Mouse (Mus musculus) gastrocnemius, postnatal 14 days (tissue): ENCODE measurements around the gene Ldb3. TPM values are rescaled to one million over a fixed set of nuclear protein-coding genes. Genes with fewer than 3 reads are reported as not detected.

Experiments used
- DNase-seq: peaks from one replicate; pipeline ENCODE4 v3.0.0; 2021; ENCODE audit warnings: mixed read lengths
- intact Hi-C: fragments of 180-260 bp; cut with DNase I; formaldehyde crosslinking; loops from one replicate; pipeline ENCODE4 v1.15.1; 2025; ENCODE audit warnings: low total_unique reads
- long read RNA-seq, 2 experiments: library from polyadenylated mRNA; stranded (forward); transcript quantifications; one replicate each; pipeline ENCODE4 v2.0.0; 2021
- total RNA-seq, 2 experiments: library from RNA; stranded (reverse); gene quantifications; 2 replicates each; pipeline ENCODE4 v1.2.3; 2021

Ldb3 gene
- total RNA-seq = 1,000 to 10,000 TPM; 1,741 to 1,856 TPM
- long read RNA-seq, experiment 1, partial matches to known transcripts = 133 of 188 reads
- long read RNA-seq, experiment 1, other reads (novel, unspliced or antisense) = 54 of 188 reads
- long read RNA-seq, experiment 2, partial matches to known transcripts = 91 of 233 reads
- long read RNA-seq, experiment 2, other reads (novel, unspliced or antisense) = 142 of 233 reads

- intact Hi-C loops = no loop called here
- DNase-seq = peak; percentile 75
These were observed at the start of gene Ldb3 for GRCm38 (mm10) chr14:34588498-34588897. Gene Ldb3 (minus strand): TSS chr14:34588682.

GRCm38 (mm10) chr14:34635721-34636120, 47.2 kb upstream of the Ldb3 start:
- intact Hi-C loops = no loop called here
- no peak for DNase-seq

GRCm38 (mm10) chr14:34635192-34635591, 46.7 kb upstream of the Ldb3 start:
- intact Hi-C loops = no loop called here
- no peak for DNase-seq

GRCm38 (mm10) chr14:34632722-34633448, 44.4 kb upstream of the Ldb3 start:
- intact Hi-C loops = no loop called here
- DNase-seq = no peak

GRCm38 (mm10) chr14:34626824-34627223, 38.3 kb upstream of the Ldb3 start:
- DNase-seq = no peak
- intact Hi-C loops = no loop called here

GRCm38 (mm10) chr14:34623531-34624210, 35.2 kb upstream of the Ldb3 start:
- intact Hi-C loops = no loop called here

GRCm38 (mm10) chr14:34623074-34623473, 34.6 kb upstream of the Ldb3 start:
- no peak for DNase-seq
- intact Hi-C loops = no loop called here

More at GRCm38 (mm10) chr14:34623531-34624210, 35.2 kb upstream of the Ldb3 start:
- DNase-seq = no peak

GRCm38 (mm10) chr14:34620611-34621376, 32.3 kb upstream of the Ldb3 start:
- intact Hi-C loops = no loop called here
- peak; percentile 29 for DNase-seq

GRCm38 (mm10) chr14:34618808-34619207, 30.3 kb upstream of the Ldb3 start:
- DNase-seq = no peak
- intact Hi-C loops = loop anchor here (2.0 kb wide), 1 partner anchor 156 kb away; no protein-coding TSS in a partner anchor

GRCm38 (mm10) chr14:34616821-34617220, 28.3 kb upstream of the Ldb3 start:
- intact Hi-C loops = no loop called here
- peak; percentile 77 for DNase-seq

GRCm38 (mm10) chr14:34615625-34616024, 27.1 kb upstream of the Ldb3 start:
- intact Hi-C loops = no loop called here
- no peak for DNase-seq

GRCm38 (mm10) chr14:34615082-34615481, 26.6 kb upstream of the Ldb3 start:
- no peak for DNase-seq
- intact Hi-C loops = no loop called here

GRCm38 (mm10) chr14:34614551-34614950, 26.1 kb upstream of the Ldb3 start:
- intact Hi-C loops = no loop called here

GRCm38 (mm10) chr14:34613523-34613922, 25.0 kb upstream of the Ldb3 start:
- intact Hi-C loops = no loop called here
- no peak for DNase-seq

More at GRCm38 (mm10) chr14:34614551-34614950, 26.1 kb upstream of the Ldb3 start:
- DNase-seq = no peak

- no peak for DNase-seq
- intact Hi-C loops = no loop called here
These were observed 23.7 kb upstream of the Ldb3 start for GRCm38 (mm10) chr14:34612222-34612621.

GRCm38 (mm10) chr14:34611591-34611990, 23.1 kb upstream of the Ldb3 start:
- DNase-seq = no peak
- intact Hi-C loops = no loop called here

GRCm38 (mm10) chr14:34601910-34602309, 13.4 kb upstream of the Ldb3 start:
- DNase-seq = no peak
- intact Hi-C loops = loop anchor here (5.0 kb wide), 1 partner anchor 480 kb away; no protein-coding TSS in a partner anchor

GRCm38 (mm10) chr14:34599941-34600340, 11.5 kb upstream of the Ldb3 start, which contains the start of gene Opn4:
Gene Opn4 (minus strand): TSS chr14:34600142.
- intact Hi-C loops = loop anchor here (5.0 kb wide), 1 partner anchor 482 kb away; no protein-coding TSS in a partner anchor
- no peak for DNase-seq

- no peak for DNase-seq
- intact Hi-C loops = no loop called here
These were observed 7.2 kb upstream of the Ldb3 start for GRCm38 (mm10) chr14:34595596-34596255.
